Mouse (Mus musculus): ENCODE data around the gene A630076J17Rik.

A630076J17Rik gene

DNA sequence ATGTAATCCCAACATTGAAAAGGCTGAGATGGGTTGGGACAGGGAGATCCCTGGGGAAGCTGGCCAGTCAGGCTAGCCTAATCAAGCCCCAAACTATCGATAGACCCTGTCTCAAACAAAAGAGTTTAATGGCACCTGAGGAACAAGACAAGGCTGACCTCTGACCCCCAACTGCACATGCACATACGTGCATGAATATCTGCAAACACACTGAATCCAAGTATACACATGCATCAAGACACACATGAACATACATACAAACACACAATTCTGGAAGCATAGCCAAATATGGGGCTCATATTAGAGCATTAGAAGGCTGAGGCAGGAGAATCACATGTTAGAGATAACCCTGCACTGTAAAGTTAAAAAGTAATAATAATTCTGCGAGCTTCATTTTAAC lies 46.2 kb downstream of the A630076J17Rik start:
- DNase-seq (ENCODE audit: low spot score): no peak

DNA sequence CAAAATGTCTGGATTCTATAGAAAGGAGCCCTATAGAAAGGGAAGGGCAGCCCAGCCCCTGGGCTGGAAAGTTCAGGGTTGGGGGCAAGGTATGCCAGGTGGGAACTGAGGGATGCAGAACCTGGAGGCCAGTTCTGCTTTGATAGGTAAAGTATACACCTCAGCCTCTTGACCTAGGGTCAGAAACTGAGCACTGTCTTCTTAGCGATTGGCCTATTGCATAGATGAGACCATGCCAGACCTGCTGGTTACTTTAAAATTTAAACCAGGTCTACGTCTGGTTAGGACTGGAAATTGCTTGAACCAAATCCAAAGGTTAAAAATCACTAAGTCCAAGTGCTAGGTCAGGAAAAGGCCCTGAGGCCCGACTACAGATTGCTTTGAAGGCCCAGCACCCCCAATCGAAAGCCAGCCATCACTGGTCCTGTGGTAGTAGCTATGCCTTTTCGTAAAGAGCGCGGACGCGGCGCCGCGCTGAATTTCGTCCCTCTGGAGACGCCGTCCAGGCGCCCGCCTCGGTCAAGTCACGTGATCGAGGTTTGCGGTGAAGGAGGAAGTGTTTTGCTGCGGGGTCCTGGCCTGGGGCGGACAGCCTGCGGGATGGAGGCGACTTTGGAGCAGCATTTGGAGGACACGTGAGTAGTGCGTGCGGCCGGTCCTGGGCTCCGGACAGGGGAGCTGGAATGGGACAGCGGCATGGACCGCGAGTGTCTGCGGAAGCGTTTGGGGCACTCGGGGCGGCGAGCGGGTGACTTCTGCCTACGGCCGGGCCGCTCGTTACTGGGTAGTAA lies 48.3 kb downstream of the A630076J17Rik start, which contains the start of gene Lamtor5:
Gene Lamtor5, plus strand, starts transcription at position 380 of the 791 bp plus-strand sequence.
- peak; percentile 92 for DNase-seq (ENCODE audit: low spot score)

All from testis, postnatal 10 days (tissue).